28 mouse cellular contexts compared by ENCODE assay signal in genomic region chr2:48650281-48650680, GRCm38 (mm10).
DNase-seq lines count a peak whose midpoint lies in the region; ATAC-seq lines count a peak whose summit lies in the region.
"Had no signal": no experiment of that assay in that cellular context is flagged by ENCODE, and none has a peak within 500 bp of the region (broad histone marks: within the 10 kb centered on the region; RNA-seq: fewer than 3 reads in every experiment).

No protein-coding gene starts in this region.

- no peaks in the 10 kb centered on the region for H3K36me3 ChIP-seq in liver, embryonic 12.5 days
- H3K36me3 ChIP-seq: embryonic facial prominence, embryonic 12.5 days; forebrain, embryonic 10.5 days; forebrain, embryonic 15.5 days; hindbrain, embryonic 13.5 days; liver, embryonic 15.5 days; stomach, embryonic 15.5 days had no signal

- 53% methylated on average over 2 of the region's 2 CpGs for WGBS in liver, embryonic 12.5 days (ENCODE audit: insufficient replicate concordance)

- no peaks in the 10 kb centered on the region for H3K27me3 ChIP-seq in liver, embryonic 12.5 days (replicated peaks)
- H3K27me3 ChIP-seq: embryonic facial prominence, embryonic 12.5 days; forebrain, embryonic 15.5 days; hindbrain, embryonic 13.5 days; liver, embryonic 15.5 days; stomach, embryonic 15.5 days had no signal

- H3K4me1 ChIP-seq in liver, embryonic 12.5 days = no peaks in the 10 kb centered on the region
- H3K4me1 ChIP-seq: embryonic facial prominence, embryonic 12.5 days; forebrain, embryonic 10.5 days; forebrain, embryonic 15.5 days; hindbrain, embryonic 13.5 days; liver, embryonic 15.5 days; stomach, embryonic 15.5 days had no signal

- no peaks in the 10 kb centered on the region for H3K9me3 ChIP-seq in liver, embryonic 12.5 days (replicated peaks)
- H3K9me3 ChIP-seq: embryonic facial prominence, embryonic 12.5 days; forebrain, embryonic 10.5 days; forebrain, embryonic 15.5 days; hindbrain, embryonic 13.5 days; liver, embryonic 15.5 days; stomach, embryonic 15.5 days had no signal

- H3K4me2 ChIP-seq in liver, embryonic 12.5 days = no peak overlapping the region
- H3K4me2 ChIP-seq: embryonic facial prominence, embryonic 12.5 days; forebrain, embryonic 15.5 days; hindbrain, embryonic 13.5 days; liver, embryonic 15.5 days; lung, embryonic 14.5 days; stomach, embryonic 15.5 days had no signal

- ATAC-seq in liver, embryonic 12.5 days = no peak
- ATAC-seq: forebrain, embryonic 15.5 days; intestine, embryonic 16.5 days; Patski had no signal

- peak; percentile 88 for DNase-seq in heart, adult 11 months
- DNase-seq in heart, postnatal 14 days = no peak
- DNase-seq in left cerebral cortex, postnatal 14 days (ENCODE audit: low spot score in 2 of 2) = peak; percentile 4 to 13
- no peak for DNase-seq in left cerebral cortex, postnatal 4 days
- DNase-seq in right cerebral cortex, postnatal 25 days = peak; percentile 12
- no peak for DNase-seq in right cerebral cortex, postnatal 10 days (ENCODE audit: low spot score in 2 of 2)
- DNase-seq: adrenal gland, postnatal 10 days; cerebellum, adult 11-12 months; cerebellum, adult 9-11 months; embryo, embryonic 11 days; gastrocnemius, postnatal 14 days; heart, postnatal 36 days; kidney, postnatal 14 days; layer of hippocampus, adult 9-11 months; liver; lung, embryonic 14.5 days; lung, postnatal 14 days; midbrain, embryonic 14.5 days; thymus, postnatal 14 days had no signal

- no peak overlapping the region for H3K4me3 ChIP-seq in liver, embryonic 12.5 days
- H3K4me3 ChIP-seq: embryonic facial prominence, embryonic 12.5 days; forebrain, embryonic 10.5 days; forebrain, embryonic 15.5 days; hindbrain, embryonic 13.5 days; liver, embryonic 15.5 days; stomach, embryonic 15.5 days had no signal

- intact Hi-C loops in heart, postnatal 14 days (cut with DNase I) = no loop called here
- intact Hi-C loops in left cerebral cortex, postnatal 14 days (cut with DNase I) = no loop called here
- intact Hi-C loops in left cerebral cortex, postnatal 4 days (cut with DNase I) = no loop called here

- no peak overlapping the region for H3K9ac ChIP-seq in liver, embryonic 12.5 days
- H3K9ac ChIP-seq: embryonic facial prominence, embryonic 12.5 days; forebrain, embryonic 15.5 days; hindbrain, embryonic 13.5 days; liver, embryonic 15.5 days; lung, embryonic 14.5 days; stomach, embryonic 15.5 days had no signal

- H3K27ac ChIP-seq in liver, embryonic 12.5 days = no peak overlapping the region
- H3K27ac ChIP-seq: embryonic facial prominence, embryonic 12.5 days; forebrain, embryonic 10.5 days; forebrain, embryonic 15.5 days; hindbrain, embryonic 13.5 days; liver, embryonic 15.5 days; stomach, embryonic 15.5 days had no signal

Comparison
In these comparisons a context has a peak if more than half of its experiments do, and no peak if none do; other contexts are left out.
1. DNase-seq: peak in heart, adult 11 months (single experiment), left cerebral cortex, postnatal 14 days (2 of 2) and right cerebral cortex, postnatal 25 days (single experiment); none in heart, postnatal 14 days (0 of 2), left cerebral cortex, postnatal 4 days (single experiment) and right cerebral cortex, postnatal 10 days (0 of 2).